In genomic region chr1:38987080-38987864, GRCm38 (mm10) we compare ENCODE assay signal across 8 mouse cellular contexts. TPM values are rescaled to one million over a fixed set of nuclear protein-coding genes. Genes with fewer than 3 reads are reported as not detected.
DNase-seq lines count a peak whose midpoint lies in the region; ATAC-seq lines count a peak whose summit lies in the region.

No protein-coding gene starts in this region.

- H3K27me3 ChIP-seq in heart, embryonic 14.5 days (ENCODE audit: control insufficient read depth, insufficient read depth, low read length): no peaks in the 10 kb centered on the region
- H3K27me3 ChIP-seq in liver, embryonic 13.5 days: no peaks in the 10 kb centered on the region
- no peaks in the 10 kb centered on the region for H3K27me3 ChIP-seq in stomach, embryonic 16.5 days (ENCODE audit: control insufficient read depth, insufficient read depth, low read length)

- peak overlapping the region; percentile 83 for H3K9ac ChIP-seq in heart, embryonic 14.5 days (ENCODE audit: low read length)
- peak overlapping the region; percentile 75 for H3K9ac ChIP-seq in liver, embryonic 13.5 days
- peak overlapping the region; percentile 94 for H3K9ac ChIP-seq in stomach, embryonic 16.5 days (ENCODE audit: low read length)

- peak; percentile 84 for DNase-seq in c-Kit-negative CD71-positive TER-119-positive erythroid progenitor cells, embryonic 14.5 days (ENCODE audit: low read depth, low spot score)
- peak; percentile 90 for DNase-seq in fibroblast of lung, adult 2 months (ENCODE audit: low read depth)
- peak; percentile 99 for DNase-seq in kidney, postnatal 14 days
- DNase-seq in liver, embryonic 13.5 days: peak; percentile 95
- DNase-seq in neural tube, embryonic 10.5 days (ENCODE audit: extremely low spot score, low spot score): peak; percentile 98

- no peaks in the 10 kb centered on the region for H3K9me3 ChIP-seq in heart, embryonic 14.5 days (ENCODE audit: control insufficient read depth, low read length)
- H3K9me3 ChIP-seq in liver, embryonic 13.5 days (replicated peaks): no peaks in the 10 kb centered on the region
- H3K9me3 ChIP-seq in stomach, embryonic 16.5 days (replicated peaks; ENCODE audit: control insufficient read depth, low read length): no peaks in the 10 kb centered on the region

- H3K36me3 ChIP-seq in heart, embryonic 14.5 days (ENCODE audit: control insufficient read depth, insufficient read depth, low read length): peaks cover 11% of the 10 kb centered on the region
- 0 out of 2 replicates have a peak, but pooled peaks cover 1% of the 10 kb centered on the region for H3K36me3 ChIP-seq in liver, embryonic 13.5 days
- no peaks in the 10 kb centered on the region for H3K36me3 ChIP-seq in stomach, embryonic 16.5 days (ENCODE audit: control insufficient read depth, insufficient read depth, low read length)

- peaks cover 8 to 16% of the 10 kb centered on the region in 2 experiments for H3K4me1 ChIP-seq in heart, embryonic 14.5 days (ENCODE audit: control insufficient read depth in 2 of 2, insufficient read depth in 2 of 2, low read length in 2 of 2)
- peaks cover 18% of the 10 kb centered on the region for H3K4me1 ChIP-seq in liver, embryonic 13.5 days (replicated peaks)
- H3K4me1 ChIP-seq in stomach, embryonic 16.5 days (ENCODE audit: control insufficient read depth, insufficient read depth, low read length): peaks cover 12% of the 10 kb centered on the region; the same call in 1 of the 2 replicates

- H3K4me3 ChIP-seq in heart, embryonic 14.5 days (ENCODE audit: control insufficient read depth in 1 of 2, insufficient read depth in 1 of 2, low read depth in 1 of 2, low read length in 2 of 2): peak overlapping the region; percentile 76 to 90
- H3K4me3 ChIP-seq in liver, embryonic 13.5 days (replicated peaks): peak overlapping the region; percentile 79
- peak overlapping the region; percentile 94 for H3K4me3 ChIP-seq in stomach, embryonic 16.5 days (replicated peaks; ENCODE audit: low read length)

- H3K27ac ChIP-seq in heart, embryonic 14.5 days (replicated peaks in 1 of 2; ENCODE audit: control insufficient read depth in 1 of 2, insufficient read depth in 1 of 2, low read depth in 2 of 2, low read length in 2 of 2): peak overlapping the region; percentile 90 to 92
- H3K27ac ChIP-seq in liver, embryonic 13.5 days: peak overlapping the region; percentile 59; the same call in 1 of the 2 replicates
- H3K27ac ChIP-seq in stomach, embryonic 16.5 days (ENCODE audit: low read length): peak overlapping the region; percentile 87

- 6% methylated on average over 38 of the region's 38 CpGs for WGBS in heart, embryonic 14.5 days
- 7% methylated on average over 38 of the region's 38 CpGs for WGBS in liver, embryonic 13.5 days (ENCODE audit: insufficient replicate concordance)
- WGBS in stomach, embryonic 16.5 days: 2% methylated on average over 38 of the region's 38 CpGs

- peak overlapping the region; percentile 78 for H3K4me2 ChIP-seq in heart, embryonic 14.5 days (ENCODE audit: low read length)
- H3K4me2 ChIP-seq in liver, embryonic 13.5 days: peak overlapping the region; percentile 77
- peak overlapping the region; percentile 77 for H3K4me2 ChIP-seq in stomach, embryonic 16.5 days (ENCODE audit: low read depth, low read length)

- ATAC-seq in CD4-positive, CD25-positive, alpha-beta regulatory T cell, adult 4 months: peak; percentile 98
- peak; percentile 97 for ATAC-seq in heart, embryonic 14.5 days (ENCODE audit: insufficient number of reproducible peaks, insufficient read depth, low FRiP score, low read depth)
- peak; percentile 98 for ATAC-seq in liver, embryonic 13.5 days (ENCODE audit: low read depth)
- ATAC-seq in stomach, embryonic 16.5 days (ENCODE audit: insufficient read depth, low FRiP score): peak; percentile 98

RNA-seq across cellular contexts. Expression of gene Pdcl3, which starts 1.9 kb away (rescaled TPM):
- polyA plus RNA-seq in CD4-positive, CD25-positive, alpha-beta regulatory T cell, adult 4 months (2017; shearing (Covaris generic)): 100 to 1,000 TPM; 146 to 148 TPM
- polyA plus RNA-seq in heart, embryonic 14.5 days (2014; fragmentation: Nextera tagmentation; extraction: Ambion mirVana): 115 and 127 TPM in 2 replicates
- polyA plus RNA-seq in liver, embryonic 13.5 days (2015; fragmentation: Nextera tagmentation; extraction: Ambion mirVana): 50.9 and 60.3 TPM in 2 replicates
- polyA plus RNA-seq in stomach, embryonic 16.5 days (2015; fragmentation: Nextera tagmentation; extraction: Ambion mirVana): 172 and 191 TPM in 2 replicates

RNA-seq across cellular contexts. Expression of gene Nms, which starts 48.3 kb away (rescaled TPM):
- not detected for polyA plus RNA-seq in CD4-positive, CD25-positive, alpha-beta regulatory T cell, adult 4 months (2017; shearing (Covaris generic))
- not detected in 2 replicates for polyA plus RNA-seq in heart, embryonic 14.5 days (2014; fragmentation: Nextera tagmentation; extraction: Ambion mirVana)
- polyA plus RNA-seq in liver, embryonic 13.5 days (2015; fragmentation: Nextera tagmentation; extraction: Ambion mirVana): not detected in 2 replicates
- polyA plus RNA-seq in stomach, embryonic 16.5 days (2015; fragmentation: Nextera tagmentation; extraction: Ambion mirVana): not detected in 2 replicates

Comparison
In these comparisons a context has a peak if more than half of its experiments do, and no peak if none do; other contexts are left out.
1. Peak in every context shown above with its lines: DNase-seq, ATAC-seq, H3K4me3 ChIP-seq and H3K27ac ChIP-seq.